Mouse (Mus musculus) liver, adult 2 months (tissue): Measurements from ENCODE around the gene H2-Q10. TPM values are rescaled to one million over a fixed set of nuclear protein-coding genes. Genes with fewer than 3 reads are reported as not detected.

Experiments used
- DNase-seq: peaks from one replicate; pipeline ENCODE4 v3.0.0-alpha.2; 2011; ENCODE audit warnings: low read depth, low spot score; ENCODE audit errors: extremely low read depth
- H3K27ac ChIP-seq: fragments of 200-500 bp; replicated peaks from 2 replicates; pipeline ENCODE4 v1.5.1; 2012; ENCODE audit warnings: low read depth, mild to moderate bottlenecking, control low read depth, inconsistent platforms, low read length; ENCODE audit not compliant: insufficient read depth
- H3K27me3 ChIP-seq: fragments of 200-500 bp; 2 replicates; pipeline ENCODE4 v1.6.1; 2012; ENCODE audit warnings: mild to moderate bottlenecking, moderate library complexity, low read length, inconsistent platforms; ENCODE audit not compliant: control insufficient read depth, insufficient read depth
- H3K36me3 ChIP-seq: fragments of 200-500 bp; 2 replicates; pipeline ENCODE4 v1.6.1; 2012; ENCODE audit warnings: low read length, inconsistent platforms; ENCODE audit not compliant: control insufficient read depth, insufficient read depth
- H3K4me1 ChIP-seq: fragments of 200-500 bp; 2 replicates; pipeline ENCODE4 v1.6.1; 2011; ENCODE audit warnings: low read length; ENCODE audit not compliant: control insufficient read depth, insufficient read depth
- H3K4me3 ChIP-seq: fragments of 200-500 bp; 2 replicates; pipeline ENCODE4 v1.5.1; 2011; ENCODE audit warnings: low read depth, mild to moderate bottlenecking, control low read depth, low read length, moderate library complexity; ENCODE audit not compliant: insufficient read depth
- H3K79me2 ChIP-seq: fragments of 200-500 bp; 2 replicates; pipeline ENCODE4 v1.6.1; 2012; ENCODE audit warnings: inconsistent platforms, mild to moderate bottlenecking, low read length, moderate library complexity; ENCODE audit not compliant: control insufficient read depth, insufficient read depth
- H3K9ac ChIP-seq: fragments of 200-500 bp; 2 replicates; pipeline ENCODE4 v1.6.1; 2012; ENCODE audit warnings: low read depth, mild to moderate bottlenecking, control low read depth, inconsistent platforms, low read length
- CTCF ChIP-seq: fragments of 200-500 bp; IDR thresholded peaks from 2 replicates; pipeline ENCODE4 v1.5.1; 2011; ENCODE audit warnings: low read depth, low read length, control low read depth
- POLR2A ChIP-seq: fragments of 200-500 bp; IDR thresholded peaks from 2 replicates; pipeline ENCODE4 v1.6.1; 2011; ENCODE audit warnings: low read length, control low read depth; ENCODE audit not compliant: insufficient read depth; ENCODE audit errors: extremely low read depth
- WGBS: fragments of 180-500 bp; shearing (Covaris S2); methylation state at CpG from one replicate; pipeline ENCODE4 v1.1.7; 2018; 5-methylcytosine and 5-hydroxymethylcytosine counted together
- polyA plus RNA-seq: library from polyadenylated mRNA; depleted of rRNA; stranded (reverse); fragments of >200 nt; gene quantifications from 2 replicates; pipeline ENCODE4 v1.2.3, GENCODE M21; 2012
- total RNA-seq: library from RNA; depleted of rRNA; stranded (reverse); fragments of >200 nt; gene quantifications from 2 replicates; pipeline ENCODE4 v1.2.3, GENCODE M21; 2014

Gene H2-Q10
- total and polyA plus RNA-seq, 2 experiments, result 1,696 to 3,421 TPM

DNA sequence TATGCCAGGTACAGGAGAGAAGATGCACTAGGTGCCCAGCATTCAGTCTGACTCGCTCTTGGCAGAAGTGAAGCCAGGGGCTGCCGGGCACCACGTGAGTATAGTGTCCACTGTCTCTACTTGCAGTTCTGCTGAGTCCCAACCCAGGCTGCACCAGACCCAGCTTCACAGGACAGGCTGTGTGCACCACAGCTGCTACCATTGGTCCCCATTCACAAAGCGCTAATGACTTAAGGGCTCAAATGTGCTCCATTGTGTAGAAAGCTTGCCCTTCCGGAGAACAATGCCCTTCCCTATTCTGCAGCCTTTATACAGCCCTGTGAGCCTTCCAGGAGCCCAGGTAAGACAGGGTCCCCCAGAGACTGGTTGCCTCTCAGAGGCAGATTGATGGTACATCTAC is 20.4 kb downstream of the H2-Q10 start:
- DNase-seq, result no peak
- WGBS, result 88% methylated on average over 5 of the region's 5 CpGs
- Histone ChIP-seq H3K27me3 (no peaks in the 10 kb centered on the region), H3K27ac (no peak overlapping the region), H3K79me2 (no peaks in the 10 kb centered on the region), H3K4me3 (no peak overlapping the region), H3K4me1 (peaks cover 2% of the 10 kb centered on the region; the same call in 1 of the 2 replicates), H3K36me3 (no peaks in the 10 kb centered on the region), H3K9ac (no peak overlapping the region)
- no peak for TF ChIP-seq POLR2A

DNA sequence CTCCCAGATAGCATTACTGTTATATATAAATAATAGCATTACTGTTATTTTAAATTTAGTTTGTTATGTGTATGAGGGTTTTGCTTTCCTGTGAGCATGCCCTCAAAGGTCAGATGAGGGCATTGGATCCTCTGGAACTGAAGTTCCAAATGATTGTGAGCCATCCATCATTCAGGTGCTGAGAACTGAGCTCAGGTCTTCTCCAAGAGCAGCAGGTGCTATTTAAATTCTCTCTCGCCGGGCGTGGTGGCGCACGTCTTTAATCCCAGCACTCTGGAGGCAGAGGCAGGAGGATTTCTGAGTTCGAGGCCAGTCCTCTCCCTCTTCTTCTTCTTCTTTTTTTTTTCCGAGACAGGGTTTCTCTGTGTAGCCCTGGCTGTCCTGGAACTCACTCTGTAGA is 27.2 kb downstream of the H2-Q10 start:
- Histone ChIP-seq H3K9ac (no peak overlapping the region), H3K4me1 (no peaks in the 10 kb centered on the region), H3K4me3 (no peak overlapping the region), H3K79me2 (no peaks in the 10 kb centered on the region), H3K27me3 (no peaks in the 10 kb centered on the region), H3K27ac (no peak overlapping the region), H3K36me3 (no peaks in the 10 kb centered on the region)
- TF ChIP-seq POLR2A, result no peak
- TF ChIP-seq CTCF, result no peak
- DNase-seq, result no peak
- 93% methylated on average over 7 of the region's 7 CpGs for WGBS

DNA sequence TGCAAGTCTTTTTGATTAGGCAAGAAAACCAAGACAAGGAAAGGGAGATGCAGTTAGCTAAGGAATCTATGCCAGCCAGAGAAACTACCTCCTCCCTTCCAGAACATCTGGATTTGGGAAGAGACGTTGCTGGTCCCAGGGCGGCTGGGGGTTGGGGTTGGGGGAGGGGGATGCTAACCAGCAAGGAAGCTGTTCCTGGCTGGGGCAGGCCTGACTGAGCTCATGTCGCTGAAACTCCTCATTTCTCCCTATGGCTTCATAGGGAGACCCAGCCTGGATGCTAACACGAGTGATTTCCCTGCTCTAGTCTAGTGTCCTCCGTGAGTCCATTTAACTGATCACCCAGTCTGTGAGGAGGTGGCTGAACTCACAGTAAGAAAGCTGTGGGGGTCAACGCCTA is 32.3 kb downstream of the H2-Q10 start:
- no peaks in the 10 kb centered on the region for H3K27me3 ChIP-seq
- WGBS, result 50% methylated on average over 6 of the region's 6 CpGs
- no peak overlapping the region for H3K9ac ChIP-seq
- H3K27ac ChIP-seq, result no peak overlapping the region
- H3K79me2 ChIP-seq, result no peaks in the 10 kb centered on the region
- no peaks in the 10 kb centered on the region for H3K36me3 ChIP-seq
- H3K4me1 ChIP-seq, result no peaks in the 10 kb centered on the region
- no peak for TF ChIP-seq CTCF
- no peak for TF ChIP-seq POLR2A
- no peak for DNase-seq
- no peak overlapping the region for H3K4me3 ChIP-seq

DNA sequence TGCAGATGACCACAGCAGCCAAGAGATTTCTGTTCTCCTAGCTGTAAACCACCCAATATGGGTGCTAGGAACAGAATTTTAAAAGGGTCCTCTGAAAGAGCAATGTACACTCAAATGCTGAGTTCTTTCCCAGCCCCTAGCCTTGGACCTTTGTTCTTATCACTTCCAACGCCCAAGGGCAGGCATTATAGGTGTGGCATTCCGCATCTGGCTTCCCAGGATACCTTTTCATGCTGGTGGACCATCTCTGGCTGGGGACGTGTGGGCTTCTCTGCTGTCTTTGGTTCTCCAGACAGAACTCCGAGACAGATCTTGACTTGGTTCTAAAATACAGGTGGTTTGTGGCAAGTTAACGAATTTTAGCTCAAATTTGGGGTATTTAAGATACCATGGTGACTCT is 32.9 kb downstream of the H2-Q10 start:
- WGBS, result 74% methylated on average over 5 of the region's 5 CpGs

DNA sequence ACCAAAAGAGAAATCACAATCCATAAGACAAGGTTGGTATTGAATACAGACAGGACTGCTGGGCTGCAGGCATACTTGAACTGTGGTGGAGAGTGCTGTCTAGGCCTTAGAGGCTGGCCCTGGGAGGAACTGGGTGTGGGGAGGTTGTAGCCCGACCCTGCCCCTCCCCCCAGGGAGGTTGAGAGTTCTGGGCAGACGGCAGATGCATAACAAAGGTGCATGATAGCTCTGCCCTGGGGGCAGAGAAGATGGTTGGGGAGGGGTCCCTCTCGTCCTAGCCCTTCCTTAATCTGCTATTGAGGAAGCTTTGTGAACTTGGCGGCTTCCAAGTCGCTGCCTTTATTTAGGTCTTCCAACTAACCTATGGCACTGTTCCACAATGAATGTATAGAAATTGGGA is 34.0 kb downstream of the H2-Q10 start:
- Histone ChIP-seq H3K27ac (no peak overlapping the region), H3K79me2 (no peaks in the 10 kb centered on the region), H3K4me3 (no peak overlapping the region), H3K27me3 (no peaks in the 10 kb centered on the region), H3K4me1 (no peaks in the 10 kb centered on the region), H3K9ac (no peak overlapping the region), H3K36me3 (no peaks in the 10 kb centered on the region)
- WGBS, result 62% methylated on average over 5 of the region's 5 CpGs
- no peak for TF ChIP-seq POLR2A
- TF ChIP-seq CTCF, result no peak
- no peak for DNase-seq

More for the DNA sequence above, 32.9 kb downstream of the H2-Q10 start:
- H3K4me3 ChIP-seq, result no peak overlapping the region
- DNase-seq, result no peak
- H3K9ac ChIP-seq, result no peak overlapping the region
- TF ChIP-seq CTCF (no peak), POLR2A (no peak)
- no peaks in the 10 kb centered on the region for H3K79me2 ChIP-seq
- H3K4me1 ChIP-seq, result no peaks in the 10 kb centered on the region
- no peak overlapping the region for H3K27ac ChIP-seq
- no peaks in the 10 kb centered on the region for H3K27me3 ChIP-seq
- no peaks in the 10 kb centered on the region for H3K36me3 ChIP-seq

DNA sequence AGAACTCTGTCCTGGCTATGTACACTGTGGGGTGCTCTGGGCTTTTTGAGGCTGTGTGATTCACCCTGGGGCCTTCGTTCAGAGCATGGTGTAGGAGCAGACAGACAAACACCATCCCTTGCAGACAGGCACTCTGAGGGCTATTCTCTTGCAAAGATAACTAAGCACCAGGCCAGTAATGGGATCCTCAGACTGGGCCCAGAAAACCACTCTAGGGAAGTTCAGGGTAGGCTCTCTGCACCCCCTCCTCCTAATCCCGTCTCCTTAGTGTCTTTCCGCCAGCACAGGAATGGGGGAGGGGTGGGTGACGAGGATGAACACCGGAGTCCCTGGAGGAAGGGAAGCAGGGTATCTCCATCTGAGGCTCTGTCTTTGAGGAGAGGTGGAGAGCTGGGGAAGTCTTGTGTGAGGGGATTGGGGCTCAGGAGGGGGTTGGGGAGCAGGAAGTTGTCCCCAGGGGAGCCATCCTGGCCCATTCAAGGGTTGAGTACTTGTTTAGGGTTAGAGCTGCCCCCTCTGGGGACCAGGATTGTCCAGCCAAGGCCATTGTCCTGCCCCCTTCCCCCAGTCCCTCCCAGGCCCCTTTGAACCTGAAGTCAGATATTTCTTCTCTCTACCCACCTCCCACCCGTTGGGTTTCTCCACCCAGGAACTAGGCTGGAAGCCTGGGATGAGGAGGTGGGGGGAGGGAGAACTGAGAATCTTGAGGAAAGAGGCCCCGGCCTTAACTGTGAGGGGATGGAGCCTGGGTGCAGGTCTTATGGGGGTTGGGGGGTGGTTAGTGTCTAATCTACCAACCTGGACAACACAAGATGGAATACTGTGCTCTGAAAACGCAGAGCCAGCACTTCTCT is 35.0 kb downstream of the H2-Q10 start:
- no peaks in the 10 kb centered on the region for H3K36me3 ChIP-seq
- H3K4me3 ChIP-seq, result no peak overlapping the region
- WGBS, result 69% methylated on average over 8 of the region's 8 CpGs
- no peaks in the 10 kb centered on the region for H3K27me3 ChIP-seq
- no peak overlapping the region for H3K9ac ChIP-seq
- no peak for DNase-seq
- H3K79me2 ChIP-seq, result no peaks in the 10 kb centered on the region
- TF ChIP-seq CTCF, result no peak
- TF ChIP-seq POLR2A, result no peak
- no peak overlapping the region for H3K27ac ChIP-seq
- H3K4me1 ChIP-seq, result no peaks in the 10 kb centered on the region
